Mouse (Mus musculus) embryo, embryonic 9.5 days (tissue): Measurements from ENCODE around the gene Dnah7a.
"Not testable (repeated sequence)": the region's sequence is repeated elsewhere in the genome, so short reads cannot be mapped to it uniquely, and the experiment has no call there.

Source experiments
- DNase-seq: peaks from one replicate; pipeline ENCODE4 v3.0.0-alpha.2; 2017; ENCODE audit errors: extremely low spot score

The Dnah7a gene

GRCm38 (mm10) chr1:53704164-53704563 lies 2.4 kb downstream of the Dnah7a start:
- no peak for DNase-seq

DNA sequence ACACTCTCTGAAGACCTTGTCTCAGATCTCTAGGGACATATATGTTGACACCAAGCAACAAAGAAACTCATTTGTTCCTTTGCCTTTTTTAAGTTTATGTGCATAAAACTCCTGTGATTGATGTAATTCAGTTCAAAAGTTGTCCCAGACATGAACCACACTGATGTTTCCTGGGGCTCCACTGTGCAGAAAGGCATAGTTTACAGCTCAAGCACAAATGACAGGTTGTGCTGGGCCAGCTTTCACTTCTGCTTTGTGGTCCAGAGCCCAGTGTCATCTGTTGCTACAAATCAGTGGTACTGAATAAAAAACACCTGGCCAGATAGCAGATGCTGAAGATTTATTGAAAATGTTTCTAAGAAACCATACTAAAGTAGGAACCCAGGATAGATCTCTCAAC lies 42.3 kb downstream of the Dnah7a start:
- DNase-seq: not testable (repeated sequence)

DNA sequence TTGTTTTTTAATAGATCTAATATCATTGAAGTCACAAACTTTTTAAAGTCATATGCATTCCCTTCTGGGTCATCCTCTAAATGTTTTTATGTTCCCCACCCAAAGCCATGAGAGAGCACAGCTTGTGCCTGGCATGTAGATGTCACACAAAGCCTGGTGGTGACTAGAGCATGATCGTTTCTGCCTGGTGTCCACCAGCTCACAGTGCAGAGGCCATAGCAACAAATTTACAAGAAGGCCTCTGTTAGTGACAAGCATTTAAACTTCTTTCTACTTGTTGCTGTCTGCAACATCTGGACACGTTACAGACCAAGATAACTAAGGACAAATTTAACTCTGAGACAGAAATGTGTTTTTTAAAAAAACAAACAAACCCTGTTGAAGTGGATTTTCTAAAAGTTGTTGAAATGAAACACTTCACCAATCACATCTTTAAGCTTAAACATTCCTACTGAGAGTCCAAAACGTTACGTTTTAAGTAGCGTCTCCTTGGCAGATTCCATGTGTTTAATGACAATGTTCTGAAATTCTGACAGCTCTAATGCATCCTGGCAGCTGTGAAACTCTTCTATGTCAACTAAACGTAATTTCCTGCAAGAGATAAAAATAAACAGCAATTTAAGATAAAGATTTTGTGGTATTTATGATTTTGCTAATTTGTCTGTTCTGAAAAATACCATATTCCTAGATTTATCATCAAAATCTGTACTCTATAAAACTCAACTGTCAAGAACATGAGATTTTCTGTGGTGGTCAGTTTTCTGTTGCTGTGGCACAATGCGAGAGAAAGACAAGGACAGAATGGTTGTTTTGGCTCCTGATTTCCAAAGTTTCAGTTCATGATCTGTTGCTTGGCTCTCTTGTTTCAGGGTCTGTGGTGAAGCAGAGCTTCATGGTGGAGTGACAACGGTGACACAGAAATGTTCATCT lies 66.5 kb downstream of the Dnah7a start:
- DNase-seq: no peak

DNA sequence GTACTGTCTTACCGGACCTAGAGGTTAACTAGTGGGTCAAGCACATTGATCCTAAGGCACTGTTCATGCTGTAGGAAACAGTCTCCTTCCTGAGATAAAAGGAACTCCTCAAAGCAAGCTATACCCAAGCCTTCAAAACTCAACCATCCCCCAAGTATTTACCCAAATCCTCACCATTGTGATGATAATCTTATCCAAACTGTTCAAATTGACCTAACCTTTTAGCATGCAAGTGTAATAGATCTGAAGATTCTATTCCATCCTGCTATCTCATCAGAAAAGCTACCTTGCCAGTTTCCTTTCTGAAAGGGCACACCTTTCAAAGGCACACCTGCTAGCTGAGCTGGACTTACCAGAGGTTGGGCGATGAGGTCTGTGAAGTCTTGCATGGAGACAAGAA lies 70.9 kb downstream of the Dnah7a start:
- DNase-seq: not testable (repeated sequence)

DNA sequence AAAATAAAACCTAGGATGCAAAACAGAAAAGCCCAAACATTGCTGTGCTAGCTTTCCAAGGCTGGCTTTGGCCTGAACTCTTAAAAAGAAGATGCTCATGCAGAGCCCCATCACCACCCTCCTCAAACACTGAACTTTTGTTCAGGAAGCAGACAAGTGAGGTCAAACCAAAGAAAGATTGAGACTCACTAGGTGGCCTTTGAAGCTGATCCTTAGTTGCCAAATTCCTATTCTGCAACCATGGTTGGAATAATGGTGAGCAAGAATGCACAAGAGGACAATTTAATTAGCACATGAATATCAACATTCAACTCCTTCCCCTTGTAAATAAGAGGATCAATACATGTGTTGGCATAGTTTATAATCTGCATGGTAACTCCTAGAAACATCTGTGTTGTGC lies 74.5 kb downstream of the Dnah7a start:
- DNase-seq: not testable (repeated sequence)

GRCm38 (mm10) chr1:53630011-53630410 lies 76.6 kb downstream of the Dnah7a start:
- no peak for DNase-seq

GRCm38 (mm10) chr1:53613486-53613885 lies 93.1 kb downstream of the Dnah7a start:
- DNase-seq: no peak

DNA sequence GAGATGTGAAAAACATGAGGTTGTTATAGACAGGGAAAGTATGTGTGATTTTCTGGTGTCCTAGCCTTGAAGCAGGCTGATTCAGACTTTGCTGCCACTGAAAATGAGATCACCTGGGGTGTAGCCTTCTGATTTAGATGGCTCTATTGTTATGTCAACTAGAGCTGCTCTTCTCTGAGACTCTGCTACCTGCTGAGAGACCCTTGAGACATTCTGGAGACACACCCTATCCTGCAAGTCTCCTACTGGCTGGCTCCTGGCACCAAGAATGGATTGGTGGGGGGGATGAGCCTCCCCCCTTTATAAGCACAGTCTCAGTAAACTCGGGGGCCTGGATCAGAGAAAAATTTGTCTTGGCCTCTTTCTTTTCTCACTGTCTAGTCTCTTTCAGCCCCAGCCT lies 125.3 kb downstream of the Dnah7a start:
- DNase-seq: not testable (repeated sequence)

- DNase-seq: not testable (repeated sequence)
These were observed 148.7 kb downstream of the Dnah7a start for GRCm38 (mm10) chr1:53557918-53558317.

DNA sequence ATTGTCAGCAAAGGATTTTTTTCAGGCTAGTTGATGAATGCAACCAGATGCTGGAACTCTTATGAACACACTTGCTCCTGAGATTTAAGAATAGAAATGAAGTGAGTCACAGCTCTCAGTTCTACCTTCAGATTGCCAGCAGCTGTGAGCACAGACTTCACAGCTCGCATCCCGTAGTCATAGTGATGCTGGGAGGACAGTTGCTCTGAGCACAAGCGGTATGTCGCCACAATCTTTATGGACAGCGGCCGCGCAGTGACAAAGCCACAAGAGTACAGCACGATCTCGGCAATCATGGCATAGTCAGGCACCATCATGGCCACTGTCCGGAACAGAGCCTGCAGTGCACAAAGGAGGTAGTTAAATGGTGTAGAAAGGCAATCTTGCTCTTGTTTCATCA lies 159.6 kb downstream of the Dnah7a start:
- not testable (repeated sequence) for DNase-seq

- not testable (repeated sequence) for DNase-seq
These were observed 168.2 kb downstream of the Dnah7a start for GRCm38 (mm10) chr1:53538356-53538755.

GRCm38 (mm10) chr1:53534826-53535225 lies 171.8 kb downstream of the Dnah7a start:
- not testable (repeated sequence) for DNase-seq

DNA sequence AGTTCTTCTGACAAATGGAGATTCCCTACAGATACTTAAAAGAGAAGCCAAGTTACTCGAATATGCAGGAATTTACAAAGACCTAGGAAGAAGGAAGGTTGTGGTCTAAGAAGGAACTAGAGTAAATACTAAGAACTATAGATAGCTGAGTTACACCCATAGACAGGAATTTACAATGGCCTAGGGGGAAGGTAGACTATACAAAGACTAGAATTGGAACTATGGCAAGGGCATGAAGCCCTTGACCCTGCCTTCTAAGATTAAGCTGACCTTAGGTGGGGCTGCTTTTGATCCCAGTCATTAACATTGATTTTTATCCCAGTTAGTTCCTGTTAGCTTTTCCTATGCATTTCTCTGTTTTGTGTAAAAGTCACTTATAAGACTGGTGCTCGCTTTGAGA lies 180.6 kb downstream of the Dnah7a start:
- DNase-seq: not testable (repeated sequence)

DNA sequence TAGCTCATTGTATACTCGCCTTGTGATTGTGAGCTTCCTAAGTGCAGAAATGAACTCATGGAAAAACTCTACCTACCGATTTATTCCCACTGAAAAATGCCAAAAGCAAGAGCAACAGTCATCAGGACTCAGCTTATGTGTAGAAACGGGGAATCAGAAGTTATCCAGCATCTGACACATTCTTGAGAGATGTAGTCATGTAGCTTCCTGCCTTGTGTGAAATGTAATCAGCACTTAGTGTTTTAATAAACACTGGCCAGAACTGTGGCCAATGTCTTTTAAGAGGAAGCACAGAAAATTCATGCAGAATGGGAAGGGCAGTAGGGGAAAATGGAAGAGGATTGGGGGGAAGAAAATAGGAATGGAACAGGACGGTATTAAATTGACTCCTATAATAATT lies 232.9 kb downstream of the Dnah7a start:
- no peak for DNase-seq

DNA sequence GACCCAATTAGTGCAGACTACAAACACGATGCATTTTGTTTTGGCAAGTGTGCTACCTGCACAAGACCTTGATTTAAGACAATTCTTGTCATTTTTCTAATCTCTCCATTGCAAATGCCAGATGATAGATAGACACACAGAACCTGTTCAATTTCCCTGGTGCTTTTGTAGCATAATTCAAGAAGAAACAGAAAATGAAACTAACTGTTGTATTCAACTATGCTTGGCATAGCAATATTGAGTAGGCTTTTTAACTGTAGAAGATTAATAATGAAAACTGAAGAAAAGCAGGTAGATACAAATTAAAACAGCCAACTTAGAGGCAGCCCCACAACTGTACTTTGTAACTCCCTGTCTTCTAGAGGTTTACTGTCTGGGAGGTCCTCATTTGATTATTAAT lies 234.5 kb downstream of the Dnah7a start:
- not testable (repeated sequence) for DNase-seq

GRCm38 (mm10) chr1:53467325-53467670 lies 239.3 kb downstream of the Dnah7a start:
- no peak for DNase-seq

- DNase-seq: not testable (repeated sequence)
These were observed 239.9 kb downstream of the Dnah7a start for GRCm38 (mm10) chr1:53466524-53467324.

DNA sequence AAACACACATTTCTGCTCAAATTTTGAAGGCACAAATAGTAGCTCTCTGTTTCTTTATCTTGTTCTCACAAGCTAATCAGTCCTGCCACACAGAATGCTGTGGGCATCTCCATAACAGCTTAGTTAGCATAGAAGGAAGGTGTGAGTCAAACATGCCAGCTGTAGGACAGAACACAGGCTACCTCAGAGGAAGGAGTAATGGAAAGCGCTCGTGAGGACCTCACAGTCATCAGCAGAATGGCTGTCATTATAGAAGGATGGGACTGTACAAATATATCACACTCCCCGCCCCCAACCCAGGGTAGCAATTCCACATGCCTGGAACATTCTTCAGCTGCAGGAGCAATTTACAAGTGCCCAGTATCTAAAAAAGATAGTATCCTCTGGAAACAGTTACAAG lies 267.4 kb downstream of the Dnah7a start:
- not testable (repeated sequence) for DNase-seq

- DNase-seq: not testable (repeated sequence)
These were observed 274.2 kb downstream of the Dnah7a start for GRCm38 (mm10) chr1:53432433-53432832.

GRCm38 (mm10) chr1:53405803-53406325 lies 300.7 kb downstream of the Dnah7a start:
- DNase-seq: peak; percentile 3

GRCm38 (mm10) chr1:53393936-53394760 lies 312.4 kb downstream of the Dnah7a start:
- DNase-seq: peak; percentile 2

DNA sequence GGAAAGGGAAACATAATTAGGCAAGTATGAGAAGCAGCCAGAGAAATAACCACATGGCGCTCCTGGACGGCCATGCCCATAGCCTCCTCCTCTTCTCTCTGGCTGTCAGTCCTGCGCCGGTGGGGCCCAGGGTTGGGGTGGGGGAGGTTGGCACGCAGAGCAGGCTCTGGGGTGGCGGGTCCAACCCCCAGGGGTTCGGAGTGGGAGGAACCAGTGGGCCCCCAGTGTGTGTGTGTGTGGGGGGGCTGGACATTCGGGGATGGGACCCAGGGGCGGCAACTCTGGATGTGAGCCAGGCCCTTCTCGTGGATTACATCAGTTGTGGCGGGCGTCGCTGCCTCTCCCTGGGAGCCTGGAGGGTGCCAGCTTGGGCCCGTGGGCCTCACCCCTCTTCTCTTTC lies 317.8 kb downstream of the Dnah7a start:
- DNase-seq: no peak
